Mouse (Mus musculus) small intestine, adult 2 months (tissue): ENCODE measurements around the gene Rabl3. TPM values are rescaled to one million over a fixed set of nuclear protein-coding genes. Genes with fewer than 3 reads are reported as not detected.
A peak's percentile ranks its signal among the peaks of the same experiment; 100 is the strongest.

Experiments
- H3K27ac ChIP-seq: fragments of 200-500 bp; 2 replicates; pipeline ENCODE4 v1.5.1; 2012; ENCODE audit warnings: low read depth, low read length, control low read depth, inconsistent platforms; ENCODE audit not compliant: insufficient read depth
- H3K27me3 ChIP-seq: fragments of 200-500 bp; 2 replicates; pipeline ENCODE4 v1.6.1; 2012; ENCODE audit warnings: mild to moderate bottlenecking, moderate library complexity, low read length, inconsistent platforms; ENCODE audit not compliant: control insufficient read depth, insufficient read depth
- H3K36me3 ChIP-seq: fragments of 200-500 bp; 2 replicates; pipeline ENCODE4 v1.6.1; 2012; ENCODE audit warnings: mild to moderate bottlenecking, low read length, control low read depth, inconsistent platforms; ENCODE audit not compliant: control insufficient read depth, insufficient read depth
- H3K4me1 ChIP-seq: fragments of 200-500 bp; 2 replicates; pipeline ENCODE4 v1.6.1; 2012; ENCODE audit warnings: low read length, inconsistent platforms, mixed read lengths; ENCODE audit not compliant: control insufficient read depth, insufficient read depth, insufficient read length
- H3K4me3 ChIP-seq: fragments of 200-500 bp; 2 replicates; pipeline ENCODE4 v1.5.1; 2012; ENCODE audit warnings: low read depth, mild to moderate bottlenecking, control low read depth, inconsistent platforms, low read length, moderate library complexity
- CTCF ChIP-seq: fragments of 200-500 bp; IDR thresholded peaks from 2 replicates; pipeline ENCODE4 v1.5.1; 2012; ENCODE audit warnings: low read depth, mild to moderate bottlenecking, control low read depth, inconsistent platforms, low read length, moderate library complexity, mixed read lengths; ENCODE audit not compliant: insufficient replicate concordance, insufficient read length; ENCODE audit errors: extremely low read depth
- POLR2A ChIP-seq: fragments of 200-500 bp; IDR thresholded peaks from 2 replicates; pipeline ENCODE4 v1.6.1; 2012; ENCODE audit warnings: low read depth, mild to moderate bottlenecking, control low read depth, inconsistent platforms, low read length, moderate library complexity
- WGBS: fragments of 180-500 bp; shearing (Covaris S2); methylation state at CpG from one replicate; pipeline ENCODE4 v1.1.7; 2018; 5-methylcytosine and 5-hydroxymethylcytosine counted together
- polyA plus RNA-seq: library from polyadenylated mRNA; depleted of rRNA; stranded (reverse); fragments of >200 nt; gene quantifications from 2 replicates; pipeline ENCODE4 v1.2.3, GENCODE M21; 2012; rRNA removed

The Rabl3 gene
- 0.55 and 1.2 TPM in 2 replicates for polyA plus RNA-seq

DNA sequence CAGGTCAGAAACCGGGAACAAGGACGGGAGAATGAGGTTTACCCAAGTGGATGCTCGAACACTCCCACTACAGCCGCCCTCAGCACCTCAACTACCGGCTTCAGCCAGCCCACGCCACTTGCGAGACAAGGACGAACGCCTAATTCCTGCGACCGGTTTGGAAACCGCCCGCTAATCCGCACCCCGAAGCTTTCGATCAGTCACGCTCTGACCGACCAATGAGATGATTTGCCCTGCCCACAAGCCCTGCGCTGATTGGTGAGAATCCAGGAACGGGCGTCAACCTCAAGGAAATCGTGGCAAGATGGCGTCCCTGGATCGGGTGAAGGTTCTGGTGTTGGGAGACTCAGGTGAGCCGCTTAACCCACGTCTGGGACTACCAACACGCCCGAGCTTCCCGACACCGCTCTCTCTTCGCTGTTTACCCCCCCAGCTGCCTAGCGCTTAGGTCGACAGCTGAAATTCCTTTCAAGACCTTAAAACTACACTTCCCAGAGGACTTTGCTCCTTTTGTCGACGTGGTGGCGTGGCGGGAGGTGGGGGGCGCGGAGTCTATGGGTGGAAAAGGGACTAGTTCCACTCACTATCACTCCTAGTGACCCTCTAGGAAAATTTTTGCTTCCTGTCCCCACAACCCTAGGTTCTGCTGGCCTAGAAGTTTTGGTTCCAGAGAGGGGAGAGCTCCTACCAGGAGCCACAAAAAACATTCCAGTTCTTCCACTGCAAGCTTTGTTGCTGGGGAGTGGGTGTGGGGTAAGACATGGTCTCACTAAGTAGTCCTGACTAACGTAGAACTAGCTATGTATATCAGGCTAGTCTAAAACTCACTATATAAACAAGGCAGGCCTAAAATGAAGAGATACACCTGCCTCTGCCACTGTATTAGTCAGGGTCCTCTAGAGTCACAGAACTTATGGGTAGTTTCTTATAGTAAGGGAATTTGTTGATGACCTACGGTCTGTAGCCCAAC lies at the start of gene Rabl3, which contains the start of gene Gtf2e1:
Gene Rabl3, plus strand, starts transcription at position 275 of the 970 bp plus-strand sequence.
Gene Gtf2e1, minus strand, starts transcription at position 179 of the 970 bp plus-strand sequence.
- peaks cover 3% of the 10 kb centered on the region for H3K4me1 ChIP-seq
- peaks cover 13% of the 10 kb centered on the region for H3K36me3 ChIP-seq
- no peaks in the 10 kb centered on the region for H3K27me3 ChIP-seq
- TF ChIP-seq CTCF (no peak), POLR2A (no peak)
- 1% methylated on average over 41 of the region's 41 CpGs for WGBS
- H3K4me3 ChIP-seq: peak within 1 kb of the TSS; percentile 77
- peak within 1 kb of the TSS; percentile 78 for H3K27ac ChIP-seq

GRCm38 (mm10) chr16:37495017-37495416 lies 44.7 kb upstream of the Rabl3 start:
- no peak overlapping the region for H3K27ac ChIP-seq
- no peaks in the 10 kb centered on the region for H3K36me3 ChIP-seq
- no peak overlapping the region for H3K4me3 ChIP-seq
- TF ChIP-seq CTCF (no peak), POLR2A (no peak)
- H3K4me1 ChIP-seq: no peaks in the 10 kb centered on the region
- WGBS: 85% methylated on average over 6 of the region's 6 CpGs
- no peaks in the 10 kb centered on the region for H3K27me3 ChIP-seq

GRCm38 (mm10) chr16:37498581-37498980 lies 41.1 kb upstream of the Rabl3 start:
- H3K36me3 ChIP-seq: no peaks in the 10 kb centered on the region
- no peaks in the 10 kb centered on the region for H3K27me3 ChIP-seq

GRCm38 (mm10) chr16:37504517-37504916 lies 35.2 kb upstream of the Rabl3 start:
- Histone ChIP-seq H3K4me3 (no peak overlapping the region), H3K4me1 (no peaks in the 10 kb centered on the region), H3K27me3 (no peaks in the 10 kb centered on the region), H3K36me3 (peaks cover 2% of the 10 kb centered on the region; the same call in 1 of the 2 replicates), H3K27ac (no peak overlapping the region)
- no peak for TF ChIP-seq POLR2A
- WGBS: 42% methylated on average over 1 of the region's 1 CpGs

More at GRCm38 (mm10) chr16:37498581-37498980, 41.1 kb upstream of the Rabl3 start:
- Histone ChIP-seq H3K27ac (no peak overlapping the region), H3K4me3 (no peak overlapping the region), H3K4me1 (no peaks in the 10 kb centered on the region)
- WGBS: 83% methylated on average over 9 of the region's 9 CpGs
- no peak for TF ChIP-seq POLR2A
- TF ChIP-seq CTCF: no peak

DNA sequence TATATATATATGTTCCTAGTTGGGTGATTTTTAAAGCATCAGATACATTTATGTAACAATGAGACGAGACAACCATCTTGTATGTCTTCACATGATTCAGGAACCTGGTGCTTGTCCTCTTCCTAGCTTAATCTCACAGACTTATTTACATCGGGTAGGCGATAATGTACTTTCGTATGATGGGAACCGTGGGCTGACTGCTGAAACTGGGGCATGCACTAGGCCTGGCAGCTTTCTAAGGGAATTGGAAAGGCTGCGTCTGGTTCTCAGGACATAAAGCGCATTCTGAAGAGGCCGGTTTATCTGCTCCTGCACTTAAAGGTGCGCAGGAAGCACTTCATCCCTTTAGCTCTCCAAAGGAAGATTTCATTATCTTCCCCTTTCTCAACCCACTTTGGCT lies 32.9 kb upstream of the Rabl3 start:
- Histone ChIP-seq H3K36me3 (peaks cover 12% of the 10 kb centered on the region), H3K27ac (no peak overlapping the region), H3K4me3 (no peak overlapping the region), H3K27me3 (no peaks in the 10 kb centered on the region), H3K4me1 (no peaks in the 10 kb centered on the region)
- TF ChIP-seq POLR2A: no peak
- no peak for TF ChIP-seq CTCF
- WGBS: 92% methylated on average over 9 of the region's 9 CpGs

GRCm38 (mm10) chr16:37511489-37511888 lies 28.2 kb upstream of the Rabl3 start:
- Histone ChIP-seq H3K36me3 (peaks cover 21% of the 10 kb centered on the region), H3K27ac (no peak overlapping the region), H3K4me3 (no peak overlapping the region), H3K27me3 (no peaks in the 10 kb centered on the region), H3K4me1 (no peaks in the 10 kb centered on the region)
- WGBS: 91% methylated on average over 15 of the region's 15 CpGs
- TF ChIP-seq CTCF: no peak
- TF ChIP-seq POLR2A: no peak

DNA sequence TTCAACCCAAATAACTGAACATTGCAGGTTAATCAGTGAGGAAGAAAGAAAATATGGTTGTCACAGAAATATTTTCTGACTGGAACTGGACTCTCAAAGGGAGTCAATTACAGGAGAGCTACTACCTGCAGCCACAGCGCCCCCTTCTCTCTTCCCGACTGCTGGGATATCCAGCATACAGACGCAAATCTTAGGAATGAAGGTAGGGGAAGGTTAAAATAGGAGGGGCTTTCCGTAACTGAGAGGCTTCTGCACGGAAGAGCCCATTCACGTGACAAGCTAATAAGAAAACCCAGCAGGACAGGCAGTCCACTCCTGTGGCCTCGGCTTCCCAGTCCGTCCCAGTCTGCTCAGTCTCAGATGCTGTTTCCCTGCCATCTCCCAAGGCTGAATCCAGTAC lies 25.0 kb upstream of the Rabl3 start:
- TF ChIP-seq CTCF (no peak), POLR2A (no peak)
- Histone ChIP-seq H3K27ac (no peak overlapping the region), H3K4me3 (no peak overlapping the region), H3K4me1 (no peaks in the 10 kb centered on the region), H3K36me3 (peaks cover 19% of the 10 kb centered on the region), H3K27me3 (no peaks in the 10 kb centered on the region)
- 94% methylated on average over 8 of the region's 8 CpGs for WGBS
